Mouse (Mus musculus): Measurements from ENCODE around the gene Mphosph10.

- TF ChIP-seq CTCF (IDR thresholded peaks at IDR 0.05; ENCODE audit: control insufficient read depth, insufficient read depth, insufficient read length) = no peak
- TF ChIP-seq CEBPB (IDR thresholded peaks at IDR 0.05; ENCODE audit: low read depth) = no peak
- no peak for TF ChIP-seq USF1 (IDR thresholded peaks at IDR 0.05; ENCODE audit: low read depth)
- TF ChIP-seq MAX (IDR thresholded peaks at IDR 0.05) = peak; percentile 70
These were observed 18.1 kb downstream of the Mphosph10 start, which contains the start of gene Fan1 for GRCm38 (mm10) chr7:64373830-64374562.
